Mouse (Mus musculus): ENCODE measurements around the gene Eif3a. TPM values are rescaled to one million over a fixed set of nuclear protein-coding genes. Genes with fewer than 3 reads are reported as not detected.

The Eif3a gene
- total RNA-seq, 2 experiments from 2014 or later, result 269 to 334 TPM

DNA sequence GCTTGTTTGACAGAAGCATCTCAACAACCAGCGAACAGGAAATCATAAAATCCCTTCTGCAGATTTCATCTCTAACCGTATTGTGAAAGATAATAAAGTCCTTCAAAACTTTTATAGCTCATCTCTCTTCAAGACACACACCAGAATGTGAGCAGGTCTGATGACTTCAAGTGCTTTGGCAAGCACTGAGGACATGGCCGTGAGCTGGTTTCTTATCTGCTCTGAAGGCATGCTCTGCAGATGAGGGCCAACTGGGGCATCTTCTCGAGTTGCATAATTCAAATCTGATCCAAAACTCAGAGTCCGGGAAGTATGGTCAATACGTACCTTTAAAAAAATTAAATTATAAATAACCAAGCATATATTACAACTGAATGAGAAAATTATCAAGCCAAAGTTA lies 17.1 kb downstream of the Eif3a start:
- ATAC-seq (replicated peaks; ENCODE audit: poor library complexity, severe bottlenecking), result no peak

DNA sequence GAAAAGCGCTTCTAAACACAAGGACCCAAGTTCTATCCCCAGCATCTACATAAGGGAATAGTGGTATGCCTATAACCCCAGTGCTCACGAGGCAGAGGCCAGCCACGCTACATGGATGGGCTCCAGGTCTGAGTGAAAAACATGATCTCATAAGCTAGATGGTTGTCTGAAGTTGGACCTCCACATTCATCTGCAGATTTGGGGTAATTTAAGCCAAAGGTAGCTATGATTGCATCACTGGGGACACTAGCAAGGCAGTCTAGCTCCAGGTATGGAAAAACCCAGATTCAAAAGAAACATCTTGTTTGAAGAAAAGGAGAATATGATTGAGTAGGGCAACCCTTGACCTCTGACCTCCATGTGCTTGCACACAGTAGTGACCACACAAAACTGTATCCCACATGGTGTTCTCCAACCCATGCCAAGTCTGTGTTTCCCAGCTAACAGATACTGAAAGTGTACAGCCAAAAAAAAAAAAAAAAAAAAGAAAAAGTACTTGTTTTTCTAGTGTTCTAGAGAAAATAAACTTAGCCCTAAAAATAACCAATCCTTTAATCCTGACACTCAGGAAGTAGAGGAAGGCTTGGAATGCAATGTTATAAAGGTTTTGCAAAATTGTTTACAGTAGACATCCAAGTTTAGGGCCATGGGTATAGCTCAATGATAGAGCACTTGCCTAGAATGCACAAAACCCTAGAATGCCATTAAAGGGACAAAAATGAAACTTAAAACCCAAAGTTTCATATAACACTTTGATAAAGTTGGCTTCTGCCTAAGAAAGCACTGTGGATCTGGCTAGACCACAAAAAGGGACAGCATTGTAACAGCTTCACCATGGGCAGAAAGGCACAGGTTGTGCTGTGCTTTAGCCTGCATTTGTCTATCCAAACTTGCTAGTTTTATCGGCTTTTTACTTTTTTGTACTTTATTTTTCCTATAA lies 31.3 kb downstream of the Eif3a start:
- no peak for ATAC-seq (replicated peaks; ENCODE audit: poor library complexity, severe bottlenecking)

DNA sequence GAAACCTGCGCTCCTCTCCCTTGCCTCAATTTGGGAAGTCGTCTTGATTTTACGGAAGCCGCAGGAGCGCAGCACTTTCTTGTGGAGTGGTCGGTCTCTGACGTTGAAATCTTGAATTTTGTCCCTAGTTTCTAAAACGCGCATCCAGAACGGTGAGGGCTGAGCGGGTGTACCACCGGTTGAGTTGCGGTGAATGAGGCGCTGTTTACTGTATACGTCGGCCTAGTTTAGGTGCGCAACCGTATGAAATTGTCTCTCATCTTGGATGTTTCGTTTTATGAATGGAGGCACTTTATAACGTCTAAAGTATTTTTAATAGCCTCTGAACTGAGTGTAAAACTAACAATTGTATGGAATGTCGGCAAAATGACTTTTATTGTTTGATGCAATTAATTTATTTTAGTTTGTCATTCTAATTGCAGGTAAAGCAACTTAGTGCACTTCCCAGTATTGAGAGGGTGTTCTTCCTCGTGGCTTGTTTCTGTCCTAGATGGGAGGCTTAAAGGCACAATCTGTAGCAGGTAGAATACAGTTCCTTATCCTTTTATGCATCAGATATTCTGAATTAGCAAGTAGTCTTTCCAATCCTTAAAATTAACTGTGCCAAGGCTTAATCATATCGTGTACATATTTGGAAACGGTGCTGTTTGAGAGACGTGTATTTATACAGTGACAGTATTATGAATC lies 33.2 kb downstream of the Eif3a start:
- peak; percentile 2; the same call in 1 of the 2 replicates for ATAC-seq (replicated peaks; ENCODE audit: poor library complexity, severe bottlenecking)

DNA sequence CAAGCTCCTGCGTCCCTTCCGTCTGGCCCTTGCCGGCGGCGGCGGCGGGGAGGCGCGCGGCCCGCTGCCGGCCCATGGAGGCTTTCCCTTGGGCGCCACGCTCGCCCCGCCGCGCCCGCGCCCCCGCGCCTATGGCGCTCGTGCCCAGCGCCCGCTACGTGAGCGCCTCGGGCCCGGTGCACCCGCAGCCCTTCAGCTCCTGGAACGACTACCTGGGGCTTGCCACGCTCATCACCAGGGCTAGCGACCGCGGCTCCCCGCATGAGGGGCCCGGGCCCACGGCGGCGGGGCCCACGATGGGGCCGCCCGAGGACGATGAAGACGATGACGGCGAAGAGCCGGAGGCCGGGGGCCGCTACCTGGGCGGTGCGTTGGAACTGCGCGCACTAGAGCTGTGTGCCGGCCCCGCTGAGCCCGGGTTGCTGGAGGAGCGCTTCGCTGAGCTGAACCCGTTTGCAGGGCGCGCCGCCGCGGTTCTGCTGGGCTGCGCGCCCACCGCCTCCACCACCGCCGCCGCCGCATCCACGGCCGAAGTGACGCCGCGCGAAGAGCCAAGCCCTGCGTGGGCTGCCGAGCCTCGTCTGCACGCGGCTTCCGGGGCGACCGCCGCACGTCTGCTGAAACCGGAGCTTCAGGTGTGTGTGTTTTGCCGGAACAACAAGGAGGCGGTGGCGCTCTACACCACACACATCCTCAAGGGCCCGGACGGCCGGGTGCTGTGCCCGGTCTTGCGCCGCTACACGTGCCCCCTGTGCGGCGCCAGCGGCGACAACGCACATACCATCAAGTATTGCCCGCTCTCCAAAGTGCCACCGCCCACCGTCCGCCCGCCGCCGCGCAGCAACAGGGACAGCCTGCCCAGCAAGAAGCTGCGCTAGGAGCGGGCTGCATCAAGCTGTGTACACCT lies 34.0 kb downstream of the Eif3a start:
- ATAC-seq (replicated peaks; ENCODE audit: poor library complexity, severe bottlenecking), result peak; percentile 34

DNA sequence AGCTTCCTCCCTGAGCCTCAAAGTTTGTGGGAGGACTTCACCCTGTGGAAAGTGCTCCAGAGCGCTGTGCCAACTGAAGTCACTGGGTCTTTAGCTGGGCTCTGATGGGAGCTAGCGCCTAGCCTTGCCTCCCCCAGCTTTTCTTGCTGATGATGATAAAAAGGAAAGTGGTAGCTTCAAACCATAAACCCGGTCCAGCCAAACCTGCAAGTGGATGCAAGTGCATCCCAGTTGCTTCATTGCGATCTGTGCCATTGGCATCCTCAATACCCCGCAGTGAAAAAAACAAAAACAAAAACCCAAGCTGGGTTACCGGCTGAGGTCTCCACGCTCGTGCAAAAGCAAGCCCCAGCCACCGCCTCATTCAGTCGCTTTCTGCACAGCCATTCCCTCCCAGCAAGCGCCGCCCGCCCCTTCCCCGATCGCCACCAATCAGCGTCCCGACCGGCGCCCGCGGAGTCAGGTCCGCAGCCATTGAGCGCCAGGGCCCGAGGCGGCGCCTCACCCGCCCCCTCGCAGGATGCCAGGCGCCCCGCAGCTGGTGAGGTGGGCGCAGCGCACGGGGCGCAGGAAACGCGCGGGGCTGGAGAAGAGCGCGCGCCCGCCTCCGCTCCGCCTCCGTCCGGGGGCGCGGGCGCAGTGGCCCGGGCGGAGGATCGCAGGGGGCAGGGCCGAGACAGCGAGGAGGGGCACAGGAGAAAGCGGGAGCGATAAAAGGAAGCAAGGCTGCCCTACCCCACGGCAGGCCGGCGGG lies 34.8 kb downstream of the Eif3a start, which contains the start of gene Nanos1:
Gene Nanos1, plus strand, starts transcription at position 550 of the 754 bp plus-strand sequence.
- ATAC-seq (replicated peaks; ENCODE audit: poor library complexity, severe bottlenecking), result peak; percentile 89

DNA sequence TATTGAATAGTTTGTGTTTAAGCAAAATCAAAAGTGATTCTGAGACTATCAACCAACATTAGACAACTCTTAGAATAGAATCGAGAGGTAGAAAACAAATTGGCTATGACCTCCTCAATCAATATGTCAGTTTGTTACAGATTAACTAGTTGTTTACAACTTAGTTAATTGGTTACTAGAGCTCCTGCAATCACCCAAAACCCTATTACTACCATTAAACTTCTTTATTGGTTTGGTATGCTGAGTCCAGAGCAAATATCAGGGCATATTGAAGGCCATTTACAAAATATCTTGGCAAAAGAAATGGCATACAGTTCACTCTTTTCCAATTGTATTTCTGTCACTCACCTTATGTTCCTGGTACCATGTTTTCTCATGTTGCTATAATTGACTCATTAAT lies 42.7 kb downstream of the Eif3a start:
- ATAC-seq (replicated peaks; ENCODE audit: poor library complexity, severe bottlenecking), result no peak

DNA sequence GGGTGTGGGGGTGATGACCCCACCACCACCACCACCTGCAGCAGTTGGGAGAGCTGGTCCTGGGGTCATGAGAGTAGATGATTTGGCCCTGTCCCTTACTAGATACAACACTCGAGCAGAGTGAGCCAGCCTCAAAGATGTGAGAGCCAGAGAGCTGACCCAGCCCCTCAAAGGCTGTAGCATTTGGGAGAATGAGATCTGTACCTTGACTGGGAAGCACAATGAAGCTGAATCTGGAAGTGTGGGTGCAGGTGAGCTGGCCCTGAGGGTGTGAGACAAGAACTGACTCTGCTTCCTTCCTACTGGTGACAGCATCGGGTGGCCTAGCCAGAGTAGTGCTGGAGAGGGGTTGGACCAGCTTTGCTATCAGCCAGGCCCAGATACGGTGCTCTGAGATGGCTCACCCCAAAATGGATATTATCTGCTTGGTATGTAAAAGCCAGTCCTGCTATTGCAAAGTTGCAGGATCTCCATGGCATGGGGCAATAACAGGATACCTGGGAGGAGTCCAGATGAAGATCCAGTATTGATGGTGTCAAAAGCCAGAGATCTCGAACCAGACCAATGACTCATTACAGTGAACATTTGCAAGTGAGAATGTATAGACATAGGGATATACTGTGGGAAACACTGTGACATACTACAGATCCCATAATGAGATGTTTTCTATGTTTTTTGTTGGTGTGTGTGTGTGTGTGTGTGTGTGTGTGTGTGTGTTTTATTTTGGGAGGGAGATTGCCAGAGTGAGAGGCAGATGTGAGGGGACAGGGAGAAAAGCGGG lies 46.5 kb downstream of the Eif3a start:
- no peak for ATAC-seq (replicated peaks; ENCODE audit: poor library complexity, severe bottlenecking)

DNA sequence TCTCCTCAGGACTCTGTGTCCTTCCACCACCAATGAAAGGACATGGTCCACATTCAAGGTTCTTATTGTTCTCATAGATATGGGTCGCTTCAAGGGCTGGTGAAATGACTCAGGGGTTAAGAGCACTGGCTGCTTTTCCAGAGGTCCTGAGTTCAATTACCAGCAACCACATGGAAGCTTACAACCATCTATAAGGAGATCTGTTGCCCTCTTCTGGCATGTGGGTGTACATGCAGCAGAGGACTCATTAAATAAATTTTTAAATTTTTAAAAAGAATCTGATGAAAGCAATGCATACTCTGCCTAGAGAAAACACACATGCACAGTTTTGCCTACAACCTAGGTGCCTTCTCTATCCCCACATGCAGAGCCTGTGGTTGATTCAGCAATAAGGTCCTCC lies 49.9 kb downstream of the Eif3a start:
- no peak for ATAC-seq (replicated peaks; ENCODE audit: poor library complexity, severe bottlenecking)

DNA sequence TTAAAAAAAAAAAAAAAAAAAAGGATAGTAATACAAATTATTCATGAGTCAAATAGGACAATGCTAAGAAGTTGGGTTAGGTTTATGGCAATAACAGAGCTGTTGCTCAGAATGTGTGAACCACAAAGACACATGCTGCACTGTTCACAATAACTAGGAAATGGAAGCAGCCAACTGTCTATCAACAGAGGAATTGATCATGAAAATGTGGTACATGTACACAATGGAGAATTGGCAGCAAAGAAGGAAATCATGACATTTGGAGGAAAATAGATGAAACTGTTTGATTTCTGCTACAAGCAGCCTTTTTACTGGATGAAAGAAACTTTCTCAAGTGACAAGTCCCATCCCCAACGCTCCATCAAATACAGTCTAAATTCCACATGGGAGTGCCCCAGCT lies 58.5 kb downstream of the Eif3a start:
- ATAC-seq (replicated peaks; ENCODE audit: poor library complexity, severe bottlenecking), result no peak

DNA sequence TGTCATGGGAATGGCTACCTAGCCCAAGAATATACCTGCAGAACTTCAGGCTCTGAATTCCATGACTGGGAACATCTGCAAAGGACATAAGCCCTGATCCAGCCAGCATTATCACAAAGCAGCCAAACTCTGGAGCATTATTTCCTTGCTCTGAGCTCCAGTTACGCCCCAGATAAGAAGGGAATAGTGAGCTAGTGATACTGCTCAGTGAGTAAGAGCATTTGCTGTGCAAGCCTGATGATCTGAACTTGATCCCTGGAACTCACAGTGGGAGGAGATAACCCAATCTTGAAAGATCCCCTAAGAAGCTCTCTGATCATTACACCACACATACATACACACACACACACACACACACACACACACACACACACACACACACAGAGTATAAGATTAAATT lies 59.2 kb downstream of the Eif3a start:
- ATAC-seq (replicated peaks; ENCODE audit: poor library complexity, severe bottlenecking), result no peak

DNA sequence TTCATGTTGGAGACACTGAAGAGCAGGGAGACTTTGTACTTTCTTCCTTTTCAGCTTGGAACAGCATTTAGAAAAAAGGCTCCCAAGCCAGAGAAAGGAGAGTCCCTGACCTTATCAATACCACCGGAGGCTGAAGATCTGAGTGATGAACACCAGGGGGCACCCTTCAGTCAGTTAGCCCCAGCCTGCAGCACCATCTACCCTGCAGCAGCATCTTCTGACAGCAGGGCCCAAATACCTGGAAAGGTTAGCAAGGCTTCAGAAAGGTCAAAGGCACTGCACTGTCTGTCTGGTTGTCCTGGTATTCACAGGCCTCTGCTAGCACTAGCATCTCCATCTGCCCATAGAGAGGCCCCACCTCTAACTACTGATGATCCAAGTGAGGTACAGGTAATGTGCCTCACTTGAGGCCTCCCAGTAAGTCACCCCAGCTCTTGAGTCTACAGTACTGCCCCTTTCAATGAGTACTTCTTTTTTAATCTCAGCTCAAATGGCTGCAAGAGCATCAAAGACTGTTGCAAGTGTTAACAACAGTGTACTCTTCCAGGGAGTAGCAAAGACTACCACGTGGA lies 60.1 kb downstream of the Eif3a start:
- ATAC-seq (replicated peaks; ENCODE audit: poor library complexity, severe bottlenecking), result peak; percentile 87

DNA sequence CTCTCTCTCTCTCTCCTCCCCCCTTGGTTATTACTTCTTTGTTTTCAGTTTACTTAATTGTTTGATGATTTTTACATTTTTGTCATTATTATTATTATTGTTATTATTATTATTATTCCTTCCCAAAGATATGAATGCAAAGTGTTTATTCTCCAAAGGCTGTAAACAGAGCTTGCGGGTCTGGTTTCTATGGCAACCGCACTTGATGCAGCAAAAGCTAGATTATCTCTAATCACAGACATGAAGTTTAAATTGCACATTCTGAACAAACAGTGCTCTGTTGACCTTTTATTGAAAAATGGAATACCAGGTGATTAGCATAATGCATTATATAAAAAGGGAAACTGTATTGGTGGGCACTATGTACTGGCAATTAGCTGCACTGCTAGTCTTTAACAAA lies 74.1 kb downstream of the Eif3a start:
- ATAC-seq (replicated peaks; ENCODE audit: poor library complexity, severe bottlenecking), result no peak

DNA sequence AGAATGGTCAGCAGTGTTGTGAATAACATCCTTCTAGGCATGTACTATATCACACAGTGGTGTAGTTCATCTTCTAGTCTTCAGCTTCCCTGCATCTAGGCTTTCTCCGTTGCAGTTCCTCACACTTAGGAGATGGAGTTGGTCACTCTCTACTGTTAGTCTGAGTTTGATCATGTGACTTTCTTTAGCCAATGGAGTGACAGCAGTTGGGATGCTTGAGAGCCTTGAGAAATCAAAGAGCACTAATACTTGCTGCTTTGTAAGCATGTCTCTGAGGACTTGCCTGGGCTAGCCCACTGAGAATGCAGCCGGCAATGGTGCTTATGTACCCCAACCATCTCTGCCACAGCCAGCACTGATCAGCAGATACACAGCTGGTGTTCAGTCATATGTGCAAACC lies 77.9 kb downstream of the Eif3a start:
- no peak for ATAC-seq (replicated peaks; ENCODE audit: poor library complexity, severe bottlenecking)

Other genes starting within 250 kb of the Eif3a start
- gene Cacul1, start 209.6 kb downstream of the Eif3a start, total RNA-seq (2014; fragmentation: Nextera tagmentation), result 22.2 and 30.8 TPM in 2 replicates
- gene Cacul1, start 209.6 kb downstream of the Eif3a start, total RNA-seq (2017), result 34.7 and 36.2 TPM in 2 replicates
- 1.3 and 3.8 TPM in 2 replicates for gene Nanos1, start 34.7 kb downstream of the Eif3a start, total RNA-seq (2014; fragmentation: Nextera tagmentation)
- gene Nanos1, start 34.7 kb downstream of the Eif3a start, total RNA-seq (2017), result 1.2 and 1.4 TPM in 2 replicates
- gene Fam45a, start 20.9 kb upstream of the Eif3a start, total RNA-seq (2014; fragmentation: Nextera tagmentation), result 27.0 and 54.3 TPM in 2 replicates
- 19.8 and 19.9 TPM in 2 replicates for gene Fam45a, start 20.9 kb upstream of the Eif3a start, total RNA-seq (2017)
- gene Sfxn4, start 70.8 kb upstream of the Eif3a start, total RNA-seq (2014; fragmentation: Nextera tagmentation), result 2.6 and 4.4 TPM in 2 replicates
- 2.6 and 2.8 TPM in 2 replicates for gene Sfxn4, start 70.8 kb upstream of the Eif3a start, total RNA-seq (2017)
- gene Prdx3, start 83.9 kb upstream of the Eif3a start, total RNA-seq (2014; fragmentation: Nextera tagmentation), result 98.9 and 99.6 TPM in 2 replicates
- 89.8 and 96.0 TPM in 2 replicates for gene Prdx3, start 83.9 kb upstream of the Eif3a start, total RNA-seq (2017)
- 0.52 and 4.0 TPM in 2 replicates for gene Grk5, start 99.1 kb upstream of the Eif3a start, total RNA-seq (2014; fragmentation: Nextera tagmentation)
- 0.65 and 1.1 TPM in 2 replicates for gene Grk5, start 99.1 kb upstream of the Eif3a start, total RNA-seq (2017)